Mouse (Mus musculus): ENCODE data around the gene Oaz1.

- no peak for TF ChIP-seq POLR2A (IDR thresholded peaks at IDR 0.05; ENCODE audit: insufficient read length, low read depth)
- TF ChIP-seq REST (IDR thresholded peaks at IDR 0.05; ENCODE audit: insufficient read depth, insufficient read length), result no peak
- no peak for TF ChIP-seq MYOG (IDR thresholded peaks at IDR 0.05; ENCODE audit: control insufficient read depth in 1 of 3, insufficient read depth in 1 of 3, insufficient read length in 2 of 3, low read depth in 2 of 3)
- TF ChIP-seq USF1 (IDR thresholded peaks at IDR 0.05; ENCODE audit: low read depth), result no peak
- TF ChIP-seq CEBPB (IDR thresholded peaks at IDR 0.05; ENCODE audit: insufficient read depth, poor library complexity, severe bottlenecking), result no peak
- TF ChIP-seq MYOD1 (IDR thresholded peaks at IDR 0.05; ENCODE audit: control insufficient read depth in 1 of 3, insufficient read length in 2 of 3, low read depth in 2 of 3), result no peak
- TF ChIP-seq MAX (IDR thresholded peaks at IDR 0.05; ENCODE audit: low read depth), result no peak
Observed at GRCm38 (mm10) chr10:80862305-80862704, 35.8 kb downstream of the Oaz1 start.

Data from myocyte (in vitro differentiated cells).